Mouse (Mus musculus): ENCODE data around the gene Efnb2. TPM values are rescaled to one million over a fixed set of nuclear protein-coding genes. Genes with fewer than 3 reads are reported as not detected.

Gene Efnb2
- polyA plus RNA-seq, 1 experiment from 2014 or later, result 9.6 TPM

GRCm38 (mm10) chr8:8648686-8649085 lies 12.4 kb downstream of the Efnb2 start:
- Histone ChIP-seq H3K27ac (ENCODE audit: low read depth, low read length) (no peak overlapping the region), H3K9ac (ENCODE audit: low read depth, low read length) (no peak overlapping the region), H3K4me3 (ENCODE audit: low read length) (no peak overlapping the region), H3K9me3 (ENCODE audit: control insufficient read depth, low read length) (no peaks in the 10 kb centered on the region), H3K4me2 (ENCODE audit: low read length) (no peak overlapping the region), H3K36me3 (ENCODE audit: control insufficient read depth, insufficient read depth, low read length) (no peaks in the 10 kb centered on the region), H3K27me3 (replicated peaks; ENCODE audit: control insufficient read depth, insufficient read depth, low read length) (no peaks in the 10 kb centered on the region), H3K4me1 (ENCODE audit: control insufficient read depth, insufficient read depth, low read depth, low read length) (peaks cover 24% of the 10 kb centered on the region)
- no peak for ATAC-seq
- 55% methylated on average over 7 of the region's 7 CpGs for WGBS

- H3K9ac ChIP-seq (ENCODE audit: low read depth, low read length), result no peak overlapping the region; the same call in 1 of the 2 replicates
- peaks cover 18% of the 10 kb centered on the region for H3K4me1 ChIP-seq (ENCODE audit: control insufficient read depth, insufficient read depth, low read depth, low read length)
- no peak overlapping the region for H3K4me2 ChIP-seq (ENCODE audit: low read length)
- ATAC-seq, result no peak
- no peaks in the 10 kb centered on the region for H3K27me3 ChIP-seq (replicated peaks; ENCODE audit: control insufficient read depth, insufficient read depth, low read length)
- no peak overlapping the region for H3K27ac ChIP-seq (ENCODE audit: low read depth, low read length)
- no peak overlapping the region for H3K4me3 ChIP-seq (ENCODE audit: low read length)
- 72% methylated on average over 7 of the region's 7 CpGs for WGBS
- H3K9me3 ChIP-seq (ENCODE audit: control insufficient read depth, low read length), result no peaks in the 10 kb centered on the region
- H3K36me3 ChIP-seq (ENCODE audit: control insufficient read depth, insufficient read depth, low read length), result no peaks in the 10 kb centered on the region
Measured at GRCm38 (mm10) chr8:8647824-8648223, 13.2 kb downstream of the Efnb2 start.

GRCm38 (mm10) chr8:8647319-8647718 lies 13.7 kb downstream of the Efnb2 start:
- Histone ChIP-seq H3K9ac (ENCODE audit: low read depth, low read length) (no peak overlapping the region; the same call in 1 of the 2 replicates), H3K27ac (ENCODE audit: low read depth, low read length) (no peak overlapping the region), H3K4me3 (ENCODE audit: low read length) (no peak overlapping the region), H3K27me3 (replicated peaks; ENCODE audit: control insufficient read depth, insufficient read depth, low read length) (no peaks in the 10 kb centered on the region), H3K4me1 (ENCODE audit: control insufficient read depth, insufficient read depth, low read depth, low read length) (peaks cover 15% of the 10 kb centered on the region), H3K9me3 (ENCODE audit: control insufficient read depth, low read length) (no peaks in the 10 kb centered on the region), H3K36me3 (ENCODE audit: control insufficient read depth, insufficient read depth, low read length) (no peaks in the 10 kb centered on the region), H3K4me2 (ENCODE audit: low read length) (no peak overlapping the region)
- ATAC-seq, result no peak
- WGBS, result 62% methylated on average over 3 of the region's 3 CpGs

- no peak overlapping the region for H3K4me2 ChIP-seq (ENCODE audit: low read length)
- H3K4me3 ChIP-seq (ENCODE audit: low read length), result no peak overlapping the region
- peaks cover 7% of the 10 kb centered on the region for H3K4me1 ChIP-seq (ENCODE audit: control insufficient read depth, insufficient read depth, low read depth, low read length)
- no peaks in the 10 kb centered on the region for H3K9me3 ChIP-seq (ENCODE audit: control insufficient read depth, low read length)
- WGBS, result 59% methylated on average over 11 of the region's 11 CpGs
- no peak overlapping the region for H3K9ac ChIP-seq (ENCODE audit: low read depth, low read length)
- no peak overlapping the region for H3K27ac ChIP-seq (ENCODE audit: low read depth, low read length)
- no peaks in the 10 kb centered on the region for H3K36me3 ChIP-seq (ENCODE audit: control insufficient read depth, insufficient read depth, low read length)
- no peaks in the 10 kb centered on the region for H3K27me3 ChIP-seq (replicated peaks; ENCODE audit: control insufficient read depth, insufficient read depth, low read length)
- no peak for ATAC-seq
Measured at GRCm38 (mm10) chr8:8644160-8644915, 16.7 kb downstream of the Efnb2 start.

- H3K4me2 ChIP-seq (ENCODE audit: low read length), result no peak overlapping the region
- H3K9ac ChIP-seq (ENCODE audit: low read depth, low read length), result no peak overlapping the region
- H3K4me1 ChIP-seq (ENCODE audit: control insufficient read depth, insufficient read depth, low read depth, low read length), result peaks cover 3% of the 10 kb centered on the region; the same call in 1 of the 2 replicates
- peak; percentile 60; the same call in 1 of the 2 replicates for ATAC-seq
- H3K27me3 ChIP-seq (replicated peaks; ENCODE audit: control insufficient read depth, insufficient read depth, low read length), result no peaks in the 10 kb centered on the region
- no peak overlapping the region for H3K27ac ChIP-seq (ENCODE audit: low read depth, low read length)
- H3K9me3 ChIP-seq (ENCODE audit: control insufficient read depth, low read length), result no peaks in the 10 kb centered on the region
- 12% methylated on average over 4 of the region's 4 CpGs for WGBS
- H3K4me3 ChIP-seq (ENCODE audit: low read length), result no peak overlapping the region
- H3K36me3 ChIP-seq (ENCODE audit: control insufficient read depth, insufficient read depth, low read length), result no peaks in the 10 kb centered on the region
Measured at GRCm38 (mm10) chr8:8640264-8640588, 20.8 kb downstream of the Efnb2 start.

GRCm38 (mm10) chr8:8639569-8640263 lies 21.3 kb downstream of the Efnb2 start:
- Histone ChIP-seq H3K9me3 (ENCODE audit: control insufficient read depth, low read length) (no peaks in the 10 kb centered on the region), H3K4me2 (ENCODE audit: low read length) (no peak overlapping the region), H3K36me3 (ENCODE audit: control insufficient read depth, insufficient read depth, low read length) (no peaks in the 10 kb centered on the region), H3K27me3 (replicated peaks; ENCODE audit: control insufficient read depth, insufficient read depth, low read length) (no peaks in the 10 kb centered on the region), H3K4me3 (ENCODE audit: low read length) (no peak overlapping the region), H3K4me1 (ENCODE audit: control insufficient read depth, insufficient read depth, low read depth, low read length) (peaks cover 3% of the 10 kb centered on the region; the same call in 1 of the 2 replicates), H3K9ac (ENCODE audit: low read depth, low read length) (no peak overlapping the region), H3K27ac (ENCODE audit: low read depth, low read length) (no peak overlapping the region)
- ATAC-seq, result no peak
- 34% methylated on average over 8 of the region's 8 CpGs for WGBS

GRCm38 (mm10) chr8:8631394-8631793 lies 29.6 kb downstream of the Efnb2 start:
- Histone ChIP-seq H3K4me2 (ENCODE audit: low read length) (no peak overlapping the region), H3K9ac (ENCODE audit: low read depth, low read length) (no peak overlapping the region), H3K27ac (ENCODE audit: low read depth, low read length) (no peak overlapping the region), H3K4me3 (ENCODE audit: low read length) (no peak overlapping the region), H3K4me1 (ENCODE audit: control insufficient read depth, insufficient read depth, low read depth, low read length) (peaks cover 3% of the 10 kb centered on the region; the same call in 1 of the 2 replicates), H3K27me3 (replicated peaks; ENCODE audit: control insufficient read depth, insufficient read depth, low read length) (no peaks in the 10 kb centered on the region), H3K9me3 (ENCODE audit: control insufficient read depth, low read length) (no peaks in the 10 kb centered on the region), H3K36me3 (ENCODE audit: control insufficient read depth, insufficient read depth, low read length) (no peaks in the 10 kb centered on the region)
- WGBS, result 71% methylated on average over 7 of the region's 7 CpGs
- no peak for ATAC-seq

- H3K4me2 ChIP-seq (ENCODE audit: low read length), result no peak overlapping the region
- H3K36me3 ChIP-seq (ENCODE audit: control insufficient read depth, insufficient read depth, low read length), result peaks cover 9% of the 10 kb centered on the region
- no peaks in the 10 kb centered on the region for H3K27me3 ChIP-seq (replicated peaks; ENCODE audit: control insufficient read depth, insufficient read depth, low read length)
- no peak for ATAC-seq
- no peak overlapping the region for H3K27ac ChIP-seq (ENCODE audit: low read depth, low read length)
- H3K9me3 ChIP-seq (ENCODE audit: control insufficient read depth, low read length), result no peaks in the 10 kb centered on the region
- 61% methylated on average over 7 of the region's 7 CpGs for WGBS
- no peak overlapping the region for H3K4me3 ChIP-seq (ENCODE audit: low read length)
- H3K9ac ChIP-seq (ENCODE audit: low read depth, low read length), result no peak overlapping the region
- H3K4me1 ChIP-seq (ENCODE audit: control insufficient read depth, insufficient read depth, low read depth, low read length), result peaks cover 22% of the 10 kb centered on the region
Measured at GRCm38 (mm10) chr8:8624017-8624416, 37.0 kb downstream of the Efnb2 start.

GRCm38 (mm10) chr8:8623486-8623885 lies 37.6 kb downstream of the Efnb2 start:
- H3K4me1 ChIP-seq (ENCODE audit: control insufficient read depth, insufficient read depth, low read depth, low read length), result peaks cover 22% of the 10 kb centered on the region
- no peak overlapping the region for H3K4me2 ChIP-seq (ENCODE audit: low read length)
- WGBS, result 55% methylated on average over 8 of the region's 8 CpGs
- no peak overlapping the region for H3K4me3 ChIP-seq (ENCODE audit: low read length)
- H3K9me3 ChIP-seq (ENCODE audit: control insufficient read depth, low read length), result no peaks in the 10 kb centered on the region
- H3K27me3 ChIP-seq (replicated peaks; ENCODE audit: control insufficient read depth, insufficient read depth, low read length), result no peaks in the 10 kb centered on the region
- peaks cover 9% of the 10 kb centered on the region for H3K36me3 ChIP-seq (ENCODE audit: control insufficient read depth, insufficient read depth, low read length)
- no peak for ATAC-seq
- peak overlapping the region; percentile 42; the same call in 1 of the 2 replicates for H3K27ac ChIP-seq (ENCODE audit: low read depth, low read length)
- no peak overlapping the region for H3K9ac ChIP-seq (ENCODE audit: low read depth, low read length)

Data from hindbrain, embryonic 16.5 days (tissue).